In the genomic region with DNA sequence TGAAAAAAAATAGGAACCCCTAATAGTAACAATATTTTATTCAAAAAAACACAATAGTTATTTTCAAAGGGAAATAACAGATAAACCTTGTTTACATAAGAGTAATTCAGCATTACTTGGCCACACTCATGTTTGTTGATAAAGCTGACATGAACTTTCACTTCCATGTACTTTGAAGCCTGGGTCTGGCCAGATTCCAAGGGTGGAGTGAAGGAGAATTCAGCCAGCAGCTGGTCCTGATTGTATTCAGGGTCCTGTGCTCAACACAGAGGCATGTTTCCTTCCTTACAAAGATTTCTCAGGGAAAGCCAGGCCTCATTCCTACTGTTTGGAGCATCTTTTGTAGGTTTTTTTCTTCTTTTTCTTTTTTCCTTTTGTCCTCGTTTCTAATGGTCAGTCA, we compare ENCODE assay signal across 9 mouse cellular contexts.
A peak's percentile ranks its signal among the peaks of the same experiment; 100 is the strongest.
DNase-seq lines count a peak whose midpoint lies in the region; ATAC-seq and TF ChIP-seq lines count a peak whose summit lies in the region.
"Had no signal": no experiment of that assay in that cellular context is flagged by ENCODE, and none has a peak within 500 bp of the region (broad histone marks: within the 10 kb centered on the region; RNA-seq: fewer than 3 reads in every experiment).

No protein-coding gene starts in this region.

- H3K27ac ChIP-seq in limb, embryonic 11.5 days (replicated peaks; ENCODE audit: low read depth, low read length): no peak overlapping the region
- H3K27ac ChIP-seq in limb, embryonic 10.5 days: no peak overlapping the region
- no peak overlapping the region for H3K27ac ChIP-seq in embryonic facial prominence, embryonic 11.5 days (replicated peaks; ENCODE audit: low read depth, low read length)
- no peak overlapping the region for H3K27ac ChIP-seq in hindbrain, postnatal 0 days
- H3K27ac ChIP-seq: macrophage had no signal

- no peak for ATAC-seq in limb, embryonic 11.5 days (ENCODE audit: insufficient number of reproducible peaks, low FRiP score, low TSS enrichment, low read depth)
- ATAC-seq in embryonic facial prominence, embryonic 11.5 days (replicated peaks; ENCODE audit: insufficient number of reproducible peaks, low FRiP score, low TSS enrichment, low read depth): no peak
- ATAC-seq in hindbrain, postnatal 0 days: no peak

- no peak overlapping the region for H3K4me2 ChIP-seq in limb, embryonic 11.5 days (ENCODE audit: low read depth, severe bottlenecking)
- no peak overlapping the region for H3K4me2 ChIP-seq in embryonic facial prominence, embryonic 11.5 days (ENCODE audit: low read depth, low read length)
- H3K4me2 ChIP-seq in hindbrain, postnatal 0 days (ENCODE audit: low read depth, low read length): no peak overlapping the region

- peak; percentile 31 for DNase-seq in limb, embryonic 11.5 days (ENCODE audit: low spot score)
- DNase-seq in limb, embryonic 10.5 days (ENCODE audit: low spot score): no peak
- peak; percentile 70 for DNase-seq in embryonic facial prominence, embryonic 11.5 days (ENCODE audit: low spot score)
- DNase-seq in hindbrain, postnatal 0 days (ENCODE audit: low spot score): peak; percentile 37
- peak; percentile 94 for DNase-seq in lung, postnatal 36 days
- DNase-seq in thymus, postnatal 4 days: no peak
- no peak for DNase-seq in cerebellum, adult 9-11 months
- DNase-seq in left cerebral cortex, adult 11 months (ENCODE audit: low spot score): no peak

- no peaks in the 10 kb centered on the region for H3K27me3 ChIP-seq in limb, embryonic 11.5 days (ENCODE audit: control insufficient read depth, insufficient read depth, low read length)
- H3K27me3 ChIP-seq in limb, embryonic 10.5 days (ENCODE audit: low read depth, poor library complexity, severe bottlenecking): no peaks in the 10 kb centered on the region
- no peaks in the 10 kb centered on the region for H3K27me3 ChIP-seq in embryonic facial prominence, embryonic 11.5 days (ENCODE audit: control insufficient read depth, insufficient read depth, low read length)
- no peaks in the 10 kb centered on the region for H3K27me3 ChIP-seq in hindbrain, postnatal 0 days (ENCODE audit: insufficient read depth, low read length)

- no peaks in the 10 kb centered on the region for H3K9me3 ChIP-seq in limb, embryonic 11.5 days (ENCODE audit: control insufficient read depth, low read length)
- H3K9me3 ChIP-seq in limb, embryonic 10.5 days (replicated peaks): no peaks in the 10 kb centered on the region
- H3K9me3 ChIP-seq in embryonic facial prominence, embryonic 11.5 days (replicated peaks; ENCODE audit: control insufficient read depth, low read length): no peaks in the 10 kb centered on the region
- no peaks in the 10 kb centered on the region for H3K9me3 ChIP-seq in hindbrain, postnatal 0 days (ENCODE audit: low read length)

- TF ChIP-seq CTCF in hindbrain, postnatal 0 days (IDR thresholded peaks at IDR 0.05; ENCODE audit: low read depth): no peak

- no peaks in the 10 kb centered on the region for H3K36me3 ChIP-seq in limb, embryonic 11.5 days (ENCODE audit: control insufficient read depth, insufficient read depth, low read length)
- H3K36me3 ChIP-seq in limb, embryonic 10.5 days: no peaks in the 10 kb centered on the region
- H3K36me3 ChIP-seq in embryonic facial prominence, embryonic 11.5 days (replicated peaks; ENCODE audit: control insufficient read depth, insufficient read depth, low read depth, low read length): no peaks in the 10 kb centered on the region
- H3K36me3 ChIP-seq in hindbrain, postnatal 0 days (ENCODE audit: insufficient read depth, low read length): no peaks in the 10 kb centered on the region

- no peak overlapping the region for H3K4me3 ChIP-seq in limb, embryonic 11.5 days (ENCODE audit: low read depth, low read length)
- no peak overlapping the region for H3K4me3 ChIP-seq in limb, embryonic 10.5 days
- H3K4me3 ChIP-seq in embryonic facial prominence, embryonic 11.5 days (ENCODE audit: low read depth, low read length): no peak overlapping the region
- no peak overlapping the region for H3K4me3 ChIP-seq in hindbrain, postnatal 0 days (ENCODE audit: low read length)

- no peaks in the 10 kb centered on the region for H3K4me1 ChIP-seq in limb, embryonic 11.5 days (ENCODE audit: control insufficient read depth, insufficient read depth, low read length)
- no peaks in the 10 kb centered on the region for H3K4me1 ChIP-seq in limb, embryonic 10.5 days
- no peaks in the 10 kb centered on the region for H3K4me1 ChIP-seq in embryonic facial prominence, embryonic 11.5 days (ENCODE audit: control insufficient read depth, insufficient read depth, low read length)
- H3K4me1 ChIP-seq in hindbrain, postnatal 0 days (ENCODE audit: insufficient read depth, low read length): no peaks in the 10 kb centered on the region

- WGBS in limb, embryonic 11.5 days: 62% methylated on average over 1 of the region's 1 CpGs
- 78% methylated on average over 1 of the region's 1 CpGs for WGBS in limb, embryonic 10.5 days
- 64% methylated on average over 1 of the region's 1 CpGs for WGBS in embryonic facial prominence, embryonic 11.5 days
- WGBS in hindbrain, postnatal 0 days: 21% methylated on average over 1 of the region's 1 CpGs

- H3K9ac ChIP-seq in limb, embryonic 11.5 days (ENCODE audit: low read length): no peak overlapping the region
- no peak overlapping the region for H3K9ac ChIP-seq in embryonic facial prominence, embryonic 11.5 days (replicated peaks; ENCODE audit: low read length)
- no peak overlapping the region for H3K9ac ChIP-seq in hindbrain, postnatal 0 days (replicated peaks; ENCODE audit: low read length)

Comparison
In these comparisons a context has a peak if more than half of its experiments do, and no peak if none do; other contexts are left out.
1. DNase-seq: peak in limb, embryonic 11.5 days (single experiment), embryonic facial prominence, embryonic 11.5 days (single experiment), hindbrain, postnatal 0 days (single experiment) and lung, postnatal 36 days (single experiment); none in limb, embryonic 10.5 days (single experiment), thymus, postnatal 4 days (single experiment), cerebellum, adult 9-11 months (single experiment) and left cerebral cortex, adult 11 months (single experiment).